Mouse (Mus musculus) c-Kit-negative CD71-positive TER-119-positive erythroid progenitor cells, embryonic 14.5 days (primary cell): ENCODE results near the gene Efcab3.

ENCODE experiments used
- DNase-seq: peaks from one replicate; pipeline ENCODE4 v3.0.0-alpha.2; 2013; ENCODE audit warnings: low read depth, low spot score

The Efcab3 gene

DNA sequence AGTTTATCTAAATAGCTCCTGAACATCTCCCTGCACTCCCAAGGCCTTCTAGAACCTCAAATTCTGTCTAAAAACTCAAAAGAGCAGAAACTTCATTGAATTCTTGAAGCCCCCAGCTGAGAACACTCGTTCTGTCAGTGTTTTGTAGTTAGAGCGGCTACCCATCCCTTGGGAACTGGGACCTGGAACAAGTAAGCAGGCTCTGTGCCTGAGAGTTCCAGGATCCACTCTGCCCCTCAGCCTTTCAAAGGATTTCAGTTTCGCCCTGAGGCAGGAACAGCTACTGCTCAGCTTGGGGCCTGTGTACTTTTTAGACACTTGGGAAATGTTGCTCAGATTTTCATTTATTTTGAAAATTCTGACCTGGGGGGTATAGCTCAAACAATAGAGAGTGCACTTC, 83.2 kb downstream of the Efcab3 start, which contains the start of gene Gm10842:
Gene Gm10842 (plus strand): TSS at position 301 of the 400 bp plus-strand sequence.
- no peak for DNase-seq

DNA sequence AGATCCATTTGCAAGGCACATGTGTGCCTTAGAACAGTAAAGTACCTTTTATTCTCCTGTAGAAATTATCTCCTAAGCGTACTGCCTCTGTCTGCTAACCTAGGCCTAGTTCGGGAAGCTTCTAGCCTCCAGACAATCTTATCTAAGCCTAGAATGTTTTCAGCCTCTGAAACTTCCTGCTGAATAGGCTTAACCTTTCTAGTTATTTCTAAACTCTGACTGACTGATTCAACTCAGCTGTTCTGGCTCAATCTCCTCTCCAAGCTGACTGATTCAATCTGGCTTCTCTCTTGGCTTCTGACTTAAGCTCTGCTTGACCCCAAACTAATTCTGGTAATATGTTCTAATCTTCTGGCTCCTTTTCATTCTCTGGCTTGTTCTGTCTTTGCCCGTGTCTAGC, 86.0 kb downstream of the Efcab3 start:
- no peak for DNase-seq

DNA sequence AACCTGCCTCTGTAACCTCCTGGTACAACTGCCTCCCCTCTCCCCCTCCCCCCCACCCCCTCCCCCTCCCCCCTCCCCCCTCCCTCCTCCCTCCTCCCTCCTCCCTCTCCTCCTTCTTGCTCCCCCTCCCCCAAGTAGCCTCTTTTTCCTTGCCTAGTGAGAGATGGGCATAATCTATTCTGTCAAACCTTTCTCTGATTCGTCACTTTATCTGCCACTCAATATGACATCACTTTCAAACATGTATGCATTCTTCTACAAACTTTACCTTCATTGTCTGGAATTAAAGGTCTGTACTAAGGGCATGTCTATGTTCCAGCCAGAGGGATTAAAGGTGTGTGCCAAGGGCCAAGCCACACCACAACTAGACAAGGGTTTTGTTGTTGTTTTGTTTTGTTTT, 86.4 kb downstream of the Efcab3 start:
- DNase-seq, result no peak

DNA sequence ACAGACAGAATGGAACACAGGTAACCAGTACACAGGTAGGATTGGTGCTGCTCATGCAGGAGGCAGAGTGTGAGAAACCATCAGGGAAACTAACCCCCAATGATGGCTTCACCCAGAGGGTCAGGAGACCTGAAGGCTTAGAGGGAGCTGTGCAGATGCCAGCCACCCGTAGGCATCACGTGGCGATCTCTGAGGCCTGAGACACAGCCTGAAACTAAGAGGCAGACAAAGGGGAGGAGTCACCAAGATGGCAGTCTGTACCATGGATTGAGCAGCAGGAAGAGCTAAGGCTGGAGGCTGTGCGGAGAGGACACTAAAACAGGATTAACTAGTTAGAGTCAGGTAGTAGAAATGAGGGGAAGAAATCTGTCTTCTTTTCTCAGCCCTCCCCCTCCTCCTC, 87.3 kb downstream of the Efcab3 start:
- no peak for DNase-seq

DNA sequence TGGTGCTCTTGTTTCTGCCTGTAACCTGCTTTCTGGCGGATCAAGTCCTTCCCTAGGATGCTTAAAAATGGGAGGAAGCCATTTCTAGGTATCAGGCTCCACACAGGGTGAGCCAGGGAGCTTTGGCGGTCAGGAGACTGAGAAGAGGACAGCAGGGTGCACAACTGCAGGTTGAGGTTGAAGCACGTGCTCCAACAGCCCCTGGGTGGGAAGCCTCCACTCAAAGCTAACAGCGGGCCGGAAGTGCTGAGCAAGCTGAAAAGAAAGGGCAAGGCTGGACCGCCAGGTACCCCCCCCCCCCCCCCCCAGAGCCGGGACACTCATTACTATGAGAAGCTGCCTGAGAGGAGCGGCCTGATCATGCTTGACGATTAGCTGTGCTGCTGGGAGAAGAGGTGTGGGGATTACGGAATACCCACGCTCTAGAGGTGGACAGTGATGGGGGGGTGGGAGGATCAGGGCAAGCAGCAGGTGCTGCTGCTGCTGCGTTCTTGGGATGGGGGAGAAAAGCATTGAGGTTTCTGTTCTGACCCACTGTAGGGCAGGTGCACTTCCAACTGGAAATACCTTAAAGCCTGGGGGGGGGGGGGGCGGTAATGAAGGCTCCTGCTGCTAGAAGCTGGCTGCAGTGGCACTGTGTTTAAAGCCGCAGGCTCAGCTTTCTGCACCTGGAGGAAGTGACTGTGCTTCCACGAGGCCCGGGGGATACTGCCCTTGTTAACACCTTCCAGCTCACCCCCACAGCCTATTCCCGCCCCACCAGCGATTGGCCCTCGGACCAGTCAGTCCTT, 88.0 kb downstream of the Efcab3 start:
- DNase-seq, result no peak

DNA sequence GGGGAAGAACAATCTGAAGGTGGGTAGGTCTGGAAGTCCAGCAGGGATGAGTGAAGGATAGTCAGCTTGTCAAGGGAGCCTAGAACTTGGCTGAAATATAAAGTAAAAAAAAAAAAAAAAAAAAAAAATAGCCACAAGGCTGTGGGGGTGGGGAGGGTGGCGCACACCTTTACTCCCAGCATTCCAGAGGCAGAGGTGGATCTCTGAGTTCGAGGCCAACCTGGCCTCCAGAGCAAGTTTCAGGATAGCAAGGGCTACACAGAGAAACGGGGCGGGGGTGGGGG, 88.6 kb downstream of the Efcab3 start:
- DNase-seq, result no peak

DNA sequence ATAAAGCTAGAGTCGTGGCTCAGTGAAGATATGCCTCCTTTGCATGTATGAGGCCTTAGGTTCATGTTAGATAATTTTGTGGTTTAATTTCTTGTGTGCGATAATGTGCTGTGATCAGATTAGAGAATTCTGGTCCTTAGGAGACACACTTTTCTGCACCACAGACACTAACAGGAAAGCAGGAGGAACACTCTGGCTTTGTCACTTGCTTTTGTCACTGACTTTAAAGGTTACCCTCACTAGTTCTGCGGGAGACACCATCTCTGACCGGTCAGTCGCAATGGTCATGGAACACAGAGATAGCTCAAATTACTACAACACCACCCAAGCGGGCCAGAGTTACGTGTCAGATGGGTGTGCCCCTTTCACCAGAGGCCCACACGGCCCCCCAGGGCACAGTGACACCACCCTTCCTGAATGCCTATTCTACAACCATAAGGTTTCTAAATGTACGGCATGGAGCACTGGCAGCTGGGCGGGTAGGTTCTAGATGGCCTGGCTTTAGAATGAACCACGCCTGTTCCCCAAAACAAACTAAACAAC, 89.0 kb downstream of the Efcab3 start:
- DNase-seq, result peak; percentile 69

DNA sequence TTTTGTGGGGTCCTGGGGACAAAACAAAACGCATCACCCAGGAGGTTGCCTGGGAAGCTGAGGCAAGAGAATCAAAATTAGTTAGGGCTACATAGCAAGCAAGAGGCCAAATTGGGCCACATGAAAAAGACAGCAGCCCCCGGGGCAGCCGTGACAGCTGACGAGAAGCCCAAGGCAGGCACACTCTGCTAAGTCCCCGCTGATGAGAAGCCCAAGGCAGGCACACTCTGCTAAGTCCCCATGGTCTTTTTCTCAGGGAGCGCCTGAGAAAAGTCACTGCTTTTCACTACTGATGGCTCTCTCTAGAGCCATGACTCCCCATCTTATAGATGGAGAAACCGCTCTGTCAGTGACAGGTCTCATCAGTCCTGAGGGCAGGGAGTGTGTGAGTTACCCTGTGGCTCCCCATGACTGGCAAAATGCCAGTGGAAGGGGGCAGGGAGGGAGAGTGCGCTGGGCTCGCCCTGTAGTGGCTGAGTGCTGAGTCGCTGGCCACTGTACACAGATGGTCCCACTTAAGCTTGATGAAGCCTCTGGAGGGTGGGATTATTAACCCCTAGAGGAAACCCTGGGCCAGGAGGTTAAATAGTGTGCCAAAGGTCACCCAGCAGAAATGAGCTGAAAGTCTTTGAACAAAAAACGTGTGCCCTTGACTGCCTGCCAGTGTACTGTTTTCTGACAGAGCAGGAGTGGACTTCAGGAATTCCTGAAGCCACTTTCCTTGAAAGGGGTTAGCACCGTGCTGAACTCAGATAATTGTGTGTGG, 89.9 kb downstream of the Efcab3 start:
- DNase-seq, result peak; percentile 70

DNA sequence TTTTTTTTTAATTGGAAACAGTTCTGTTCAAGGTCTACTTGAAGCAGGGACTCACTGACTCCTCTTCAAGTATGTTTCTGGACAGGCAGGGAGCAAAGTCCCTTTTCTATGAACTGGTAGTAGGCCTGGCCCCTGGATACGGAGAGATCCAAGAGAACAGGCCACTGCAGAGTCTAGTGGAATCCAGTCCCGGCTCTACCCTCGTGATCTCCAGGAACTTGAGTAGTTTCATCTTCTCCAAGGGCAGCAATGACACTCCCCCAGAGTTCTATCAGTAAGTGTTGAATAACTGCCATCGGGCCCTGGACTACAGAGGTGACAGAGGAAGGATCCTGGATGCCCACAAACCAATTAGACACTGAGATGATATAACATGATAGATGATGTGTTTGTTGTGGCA, 92.5 kb downstream of the Efcab3 start:
- DNase-seq, result no peak

DNA sequence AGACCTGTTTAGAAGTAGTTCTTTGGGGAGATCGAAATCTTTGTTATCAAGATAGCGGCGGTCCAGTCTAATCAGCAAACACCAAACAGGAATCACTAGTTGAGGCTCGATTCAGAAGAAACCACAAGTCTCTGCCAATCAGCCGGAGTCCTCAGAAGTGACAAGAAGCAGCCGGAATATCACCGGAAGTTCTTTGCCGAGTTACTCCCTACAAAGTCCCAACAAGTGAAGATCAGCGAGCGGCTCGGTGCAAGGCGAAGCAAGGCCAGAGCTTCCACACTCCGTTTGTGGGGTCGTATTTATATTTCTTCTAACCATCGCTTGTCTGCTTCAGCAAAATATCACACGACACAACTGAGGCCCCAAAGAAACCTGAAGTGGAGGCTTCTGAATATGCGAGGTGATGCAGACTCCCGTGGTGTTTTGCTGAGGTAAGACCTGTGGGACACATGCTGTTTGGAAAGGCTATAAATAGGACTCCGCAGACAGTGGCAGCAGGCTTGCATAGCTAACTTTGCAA, 93.4 kb downstream of the Efcab3 start:
- DNase-seq, result no peak

DNA sequence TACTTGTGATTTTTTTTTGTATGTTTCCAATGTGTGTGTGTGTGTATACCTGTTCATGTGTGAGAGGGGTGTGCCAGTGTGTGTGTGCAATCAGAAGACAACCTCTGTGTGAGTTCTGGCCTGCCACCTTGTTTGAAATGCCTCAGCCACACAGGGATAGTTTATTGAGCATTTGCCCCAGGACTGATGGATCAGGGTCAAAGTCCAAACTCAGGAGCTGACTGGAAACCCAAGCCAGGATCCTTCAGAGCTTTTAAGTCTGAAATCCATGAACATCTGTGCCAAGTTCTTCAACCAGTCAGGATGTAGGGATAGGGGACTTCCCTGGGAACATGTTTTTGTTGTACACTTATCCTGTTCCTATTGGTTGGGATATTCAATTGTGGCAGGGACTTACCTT, 94.7 kb downstream of the Efcab3 start:
- no peak for DNase-seq

DNA sequence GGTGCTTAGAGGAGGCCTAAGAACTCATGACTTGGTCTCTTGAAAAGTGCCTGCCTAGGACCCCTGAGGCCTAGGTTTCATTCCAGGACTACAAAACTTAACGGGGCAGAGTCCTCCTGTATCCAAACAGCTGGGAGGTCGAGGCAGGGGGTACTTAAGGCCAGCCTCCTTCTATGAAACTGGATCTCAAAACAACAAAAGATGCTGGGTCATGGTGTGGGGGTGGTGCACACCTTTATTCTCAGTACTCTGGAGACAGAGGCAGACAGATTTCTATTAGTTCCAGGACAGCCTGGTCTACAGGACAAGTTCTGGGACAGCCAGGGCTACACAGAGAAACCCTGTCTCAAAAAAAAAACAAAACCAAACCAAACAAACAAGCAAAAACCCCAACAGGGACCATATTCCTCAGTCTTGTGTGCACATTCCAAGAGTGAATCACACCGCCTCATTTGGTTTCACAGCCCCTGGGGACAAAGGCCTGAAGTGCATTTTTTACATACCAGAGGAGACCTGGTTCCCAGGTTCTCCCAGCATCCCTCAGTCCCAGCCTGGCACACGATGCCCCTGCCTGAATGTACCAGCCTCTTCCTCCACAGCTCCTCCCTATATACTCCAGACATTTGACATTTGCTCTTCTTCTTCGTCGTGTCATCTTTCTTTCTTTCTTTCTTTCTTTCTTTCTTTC, 96.4 kb downstream of the Efcab3 start:
- DNase-seq, result no peak

DNA sequence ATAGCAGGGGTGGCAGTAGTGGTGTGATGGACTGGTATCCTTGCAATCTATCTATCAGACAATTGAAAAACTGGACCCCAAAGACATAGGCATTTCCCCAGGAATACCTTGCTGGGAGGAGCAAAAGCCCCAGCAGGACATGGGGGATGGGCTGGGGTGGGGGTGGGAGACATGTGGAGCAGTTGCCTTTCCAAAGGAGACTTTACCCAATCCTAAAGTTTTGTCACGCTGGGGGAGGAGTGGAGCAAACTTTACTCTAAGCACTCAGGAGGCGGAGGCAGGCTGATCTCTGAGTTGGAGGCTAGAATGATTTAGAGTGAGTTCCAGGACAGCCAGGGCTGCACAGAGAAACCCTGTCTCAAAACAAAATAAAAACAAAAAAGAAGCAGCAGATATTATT, 98.0 kb downstream of the Efcab3 start:
- DNase-seq, result no peak

DNA sequence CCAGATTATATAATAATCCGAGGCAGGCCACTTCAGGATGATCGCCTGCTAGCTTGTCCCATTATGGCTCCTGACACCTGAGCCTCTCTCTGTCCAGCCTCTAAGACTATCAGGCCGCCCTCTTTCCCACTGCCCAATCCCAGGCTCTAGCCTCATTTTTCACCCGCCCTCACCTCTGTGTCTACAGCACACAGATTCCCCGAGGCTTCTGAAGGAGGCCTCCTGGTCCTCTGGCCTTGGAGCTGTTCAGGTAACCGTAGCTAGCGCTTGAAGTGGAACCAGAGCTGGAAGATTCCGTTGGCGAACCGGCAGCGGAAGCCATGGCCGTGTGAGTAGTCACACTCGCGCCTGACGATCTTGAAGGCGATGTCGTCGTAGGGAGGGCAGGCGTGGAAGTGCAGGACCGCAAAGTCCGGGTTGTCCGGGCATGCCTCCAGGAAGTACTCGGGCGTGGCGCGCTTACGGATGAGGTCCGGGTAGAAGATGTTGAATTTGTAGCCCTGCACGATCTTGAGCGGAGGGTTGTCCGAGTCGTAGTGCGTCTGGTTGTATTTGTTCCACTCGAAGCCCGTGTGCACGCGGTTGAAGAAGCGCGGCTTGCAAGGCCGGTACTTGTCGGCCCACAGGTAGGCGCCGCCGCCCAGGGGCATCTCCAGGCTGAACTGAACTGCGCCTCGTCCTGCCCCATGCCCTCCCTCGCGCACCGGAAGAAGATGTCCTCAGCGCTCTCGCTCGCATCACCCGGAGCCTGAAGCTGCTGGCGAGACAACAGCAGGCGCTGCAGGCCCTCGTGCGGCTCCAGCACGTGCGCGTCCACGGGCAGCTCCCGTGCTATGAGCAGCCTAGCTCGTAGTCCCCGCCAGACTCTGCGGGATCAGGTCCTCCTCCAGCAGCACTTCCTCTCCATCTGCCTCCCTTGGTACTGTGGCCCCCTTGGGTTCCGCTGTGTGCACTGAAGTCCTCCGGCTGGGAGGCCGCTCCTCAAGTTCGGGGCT, 101.4 kb downstream of the Efcab3 start:
- no peak for DNase-seq

DNA sequence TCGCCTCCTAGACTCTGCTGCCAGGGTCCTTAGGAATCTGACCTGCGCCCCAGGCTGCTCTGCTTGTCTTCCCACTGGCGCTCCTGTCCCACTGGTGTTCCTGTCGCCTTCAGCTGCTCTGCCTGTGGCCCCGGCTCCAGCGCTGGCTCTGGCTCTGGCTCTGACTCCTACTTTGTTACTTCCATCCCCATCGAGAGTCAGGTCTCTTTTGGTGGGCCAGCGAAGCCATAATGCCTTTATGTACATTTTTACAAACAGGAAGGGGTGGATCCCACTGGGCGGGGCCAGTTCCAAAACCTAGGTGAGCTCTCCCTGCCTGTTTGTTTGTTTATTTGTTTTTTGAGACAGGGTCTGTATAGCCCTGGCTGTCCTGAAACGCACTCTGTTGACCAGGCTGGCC, 103.4 kb downstream of the Efcab3 start:
- no peak for DNase-seq
